Mouse (Mus musculus) embryonic facial prominence, embryonic 10.5 days (tissue): ENCODE results near the gene Rnf166. TPM values are rescaled to one million over a fixed set of nuclear protein-coding genes. Genes with fewer than 3 reads are reported as not detected.

Source experiments
- microRNA-seq: library from miRNA; unstranded; fragments of <30 nt; microRNA quantifications from one replicate; pipeline ENCODE4, GENCODE M21; 2017
- polyA plus RNA-seq: library from polyadenylated mRNA; unstranded; fragments of >200 nt; fragmentation: Nextera tagmentation; extraction: Ambion mirVana; gene quantifications from 2 replicates; pipeline ENCODE4 v1.2.1, GENCODE M21; 2016

Rnf166 gene
- polyA plus RNA-seq, 1 experiment from 2014 or later: 33.6 TPM

Small RNA genes lying within 50 kb of the gene (microRNA-seq; reads per million reads assigned to microRNA genes)
- gene Gm24366: not detected

Other genes starting within 250 kb of the Rnf166 start
- gene Zfpm1, start 193.9 kb downstream of the Rnf166 start, polyA plus RNA-seq: 1.5 and 2.0 TPM in 2 replicates
- not detected in 2 replicates for gene Trhr2, start 115.3 kb downstream of the Rnf166 start, polyA plus RNA-seq
- gene Zc3h18, start 99.5 kb downstream of the Rnf166 start, polyA plus RNA-seq: 81.8 and 82.5 TPM in 2 replicates
- gene Il17c, start 54.0 kb downstream of the Rnf166 start, polyA plus RNA-seq: 0.29 TPM in 1 of 2 replicates, not detected in the other
- 60.2 and 62.6 TPM in 2 replicates for gene Cyba, start 43.1 kb downstream of the Rnf166 start, polyA plus RNA-seq
- 51.2 and 59.9 TPM in 2 replicates for gene Mvd, start 32.6 kb downstream of the Rnf166 start, polyA plus RNA-seq
- gene Snai3, start 15.3 kb downstream of the Rnf166 start, polyA plus RNA-seq: 0.57 and 0.67 TPM in 2 replicates
- gene Ctu2, start 79 bp upstream of the Rnf166 start, polyA plus RNA-seq: 69.9 and 72.9 TPM in 2 replicates
- 8.5 and 9.0 TPM in 2 replicates for gene Piezo1, start 75.3 kb upstream of the Rnf166 start, polyA plus RNA-seq
- gene Cdt1, start 92.0 kb upstream of the Rnf166 start, polyA plus RNA-seq: 70.0 and 76.4 TPM in 2 replicates
- gene Aprt, start 100.8 kb upstream of the Rnf166 start, polyA plus RNA-seq: 296 and 300 TPM in 2 replicates
- 4.6 and 5.2 TPM in 2 replicates for gene Galns, start 135.4 kb upstream of the Rnf166 start, polyA plus RNA-seq
- 49.6 and 54.9 TPM in 2 replicates for gene Trappc2l, start 135.6 kb upstream of the Rnf166 start, polyA plus RNA-seq
- gene Pabpn1l, start 146.7 kb upstream of the Rnf166 start, polyA plus RNA-seq: 0.30 TPM in 1 of 2 replicates, not detected in the other
- gene Cbfa2t3, start 223.0 kb upstream of the Rnf166 start, polyA plus RNA-seq: 1.7 and 2.3 TPM in 2 replicates